Mouse (Mus musculus): ENCODE measurements at regions not wholly inside any gene's neighbourhood (a gene's known extent, or its start where the extent isn't known, plus 50 kb on each side); places are given as distances from the start of the nearest gene placed in this dataset.

- no peak for TF ChIP-seq CTCF (IDR thresholded peaks at IDR 0.05; ENCODE audit: low read depth)
- no peak for TF ChIP-seq EP300 (optimal IDR thresholded peaks at IDR 0.05)
Observed at GRCm38 (mm10) chr3:39249224-39249892, 362.6 kb downstream of the Fat4 start.

Measured in stomach, postnatal 0 days (tissue).